Mouse (Mus musculus) bone marrow, adult 2 months (tissue): ENCODE measurements at regions not wholly inside any gene's neighbourhood (a gene's known extent, or its start where the extent isn't known, plus 50 kb on each side); places are given as distances from the start of the nearest gene placed in this dataset.

Experiments used
- H3K27ac ChIP-seq: fragments of 200-500 bp; 2 replicates; pipeline ENCODE4 v1.5.1; 2012; ENCODE audit warnings: low read depth, mild to moderate bottlenecking, control low read depth, inconsistent platforms, low read length; ENCODE audit not compliant: control insufficient read depth, poor library complexity, insufficient read depth
- H3K4me1 ChIP-seq: fragments of 200-500 bp; 2 replicates; pipeline ENCODE4 v1.6.1; 2011; ENCODE audit warnings: low read length; ENCODE audit not compliant: control insufficient read depth, insufficient read depth
- H3K4me3 ChIP-seq: fragments of 200-500 bp; replicated peaks from 2 replicates; pipeline ENCODE3; 2011; ENCODE audit warnings: mild to moderate bottlenecking, low read depth, low read length, control low read depth; ENCODE audit not compliant: control insufficient read depth
- CTCF ChIP-seq: fragments of 200-500 bp; IDR thresholded peaks from 2 replicates; pipeline ENCODE4 v1.5.1; 2011; ENCODE audit warnings: low read length, control low read depth; ENCODE audit not compliant: control insufficient read depth, insufficient read depth
- POLR2A ChIP-seq: fragments of 200-500 bp; IDR thresholded peaks from 2 replicates; pipeline ENCODE4 v1.6.1; 2011; ENCODE audit warnings: low read depth, mild to moderate bottlenecking, control low read depth, low read length, borderline replicate concordance; ENCODE audit not compliant: control insufficient read depth
- WGBS: fragments of 180-500 bp; shearing (Covaris S2); methylation state at CpG from one replicate; pipeline ENCODE4 v1.1.7; 2018; 5-methylcytosine and 5-hydroxymethylcytosine counted together

DNA sequence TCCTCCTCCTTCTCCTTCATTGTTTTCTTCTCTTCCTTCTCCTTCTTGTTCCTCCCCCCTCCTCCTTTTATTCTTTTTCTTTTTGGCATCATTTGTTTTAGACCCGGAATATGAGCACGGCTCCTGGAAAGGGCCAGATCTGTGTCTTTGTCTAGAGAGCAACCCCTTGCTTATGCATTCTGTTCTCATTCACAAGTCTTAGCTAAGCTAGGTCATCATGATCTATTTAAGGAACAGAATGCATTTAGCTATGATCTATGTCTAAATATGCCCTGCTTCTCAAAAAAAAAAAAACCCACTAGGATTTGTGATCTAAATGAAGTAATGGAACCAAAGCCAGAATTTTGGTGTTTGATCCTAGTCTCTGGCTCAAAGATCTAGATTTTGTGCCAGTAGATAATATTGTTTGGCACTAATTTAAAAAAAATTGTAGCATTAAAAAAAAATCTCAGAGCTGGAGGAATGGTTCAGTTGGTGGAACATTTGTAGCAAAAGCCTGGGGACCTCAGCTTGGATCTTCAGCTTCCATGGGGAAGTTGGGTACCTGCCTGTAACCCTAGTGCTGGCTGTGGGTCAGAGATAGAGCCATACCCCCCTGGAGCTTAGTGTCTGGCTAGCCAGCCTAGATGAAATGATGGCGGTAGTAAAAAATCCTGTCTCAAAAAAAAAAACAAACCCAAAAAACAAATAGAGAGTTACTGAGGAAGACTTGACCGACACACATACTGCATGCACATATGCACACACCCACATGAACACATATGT, 100.5 kb upstream of the Got2 start:
- no peak overlapping the region for H3K27ac ChIP-seq
- TF ChIP-seq POLR2A = no peak
- no peak for TF ChIP-seq CTCF
- no peak overlapping the region for H3K4me3 ChIP-seq
- WGBS = 86% methylated on average over 4 of the region's 4 CpGs
- H3K4me1 ChIP-seq = no peaks in the 10 kb centered on the region

DNA sequence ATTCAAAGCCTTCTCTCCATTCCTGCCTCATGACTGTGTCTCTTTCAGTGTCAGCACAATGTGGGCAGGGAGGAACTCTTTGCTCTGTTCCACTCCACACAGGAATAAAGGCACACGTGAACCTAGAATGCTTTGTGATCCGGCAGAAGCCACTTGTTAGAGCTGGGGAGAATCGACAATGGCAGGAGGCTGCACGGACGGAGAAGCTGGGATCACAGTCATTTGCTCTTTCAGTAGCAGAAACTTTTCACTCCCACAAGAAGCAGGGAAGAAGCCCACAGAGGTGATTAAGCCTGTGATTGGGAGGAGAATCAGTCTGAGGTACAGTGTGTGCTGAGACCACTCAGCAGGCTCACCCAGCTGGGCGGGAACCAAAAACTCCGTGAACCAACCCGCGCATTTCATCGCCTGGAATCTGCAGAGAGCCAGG, 98.7 kb upstream of the Got2 start:
- TF ChIP-seq POLR2A = no peak
- TF ChIP-seq CTCF = no peak
- Histone ChIP-seq H3K27ac (no peak overlapping the region), H3K4me1 (no peaks in the 10 kb centered on the region), H3K4me3 (no peak overlapping the region)
- 40% methylated on average over 10 of the region's 10 CpGs for WGBS

DNA sequence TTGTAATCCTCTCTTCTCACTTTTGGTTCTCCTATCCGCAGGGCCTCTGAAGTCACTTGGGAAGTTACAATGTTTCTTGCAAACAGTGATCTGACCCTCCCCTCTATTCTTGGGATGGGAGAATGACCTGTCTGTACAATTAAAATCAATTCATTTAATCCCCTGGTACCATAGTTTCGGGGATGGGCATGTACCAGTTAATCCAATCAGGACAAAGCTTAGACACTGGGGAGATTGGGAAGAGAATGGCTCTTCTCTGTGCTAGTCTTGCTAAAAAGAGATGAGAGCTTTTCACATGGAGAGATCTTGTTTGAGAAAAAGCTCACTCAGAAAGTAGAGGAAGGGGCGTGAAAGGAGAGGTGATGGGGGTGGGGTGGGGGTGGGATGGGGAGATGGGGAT, 98.1 kb upstream of the Got2 start:
- H3K4me3 ChIP-seq = no peak overlapping the region
- no peaks in the 10 kb centered on the region for H3K4me1 ChIP-seq
- H3K27ac ChIP-seq = no peak overlapping the region
- TF ChIP-seq CTCF (no peak), POLR2A (no peak)
- WGBS = 69% methylated on average over 3 of the region's 3 CpGs

DNA sequence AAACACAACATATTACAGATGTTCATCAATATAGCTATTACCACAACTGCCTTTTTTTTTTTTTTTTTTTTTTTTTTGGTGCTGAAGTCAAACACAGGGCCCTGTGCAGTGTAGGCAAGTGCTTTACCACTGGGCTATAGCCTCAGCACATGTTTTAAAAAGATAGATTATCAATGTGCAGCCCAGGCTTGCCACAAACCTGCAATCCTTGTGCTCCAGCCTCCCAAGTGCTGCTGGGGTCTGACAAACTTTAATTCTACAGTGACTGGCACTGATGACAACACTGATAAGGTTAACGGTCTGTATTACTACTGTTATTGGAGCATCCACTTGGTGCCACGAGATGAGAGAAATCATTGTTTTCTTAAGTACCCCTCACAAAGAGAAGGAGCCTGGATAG, 95.3 kb upstream of the Got2 start:
- WGBS = 58% methylated on average over 2 of the region's 2 CpGs
- H3K4me3 ChIP-seq = no peak overlapping the region
- H3K4me1 ChIP-seq = no peaks in the 10 kb centered on the region
- TF ChIP-seq CTCF = no peak
- TF ChIP-seq POLR2A = no peak
- H3K27ac ChIP-seq = no peak overlapping the region

DNA sequence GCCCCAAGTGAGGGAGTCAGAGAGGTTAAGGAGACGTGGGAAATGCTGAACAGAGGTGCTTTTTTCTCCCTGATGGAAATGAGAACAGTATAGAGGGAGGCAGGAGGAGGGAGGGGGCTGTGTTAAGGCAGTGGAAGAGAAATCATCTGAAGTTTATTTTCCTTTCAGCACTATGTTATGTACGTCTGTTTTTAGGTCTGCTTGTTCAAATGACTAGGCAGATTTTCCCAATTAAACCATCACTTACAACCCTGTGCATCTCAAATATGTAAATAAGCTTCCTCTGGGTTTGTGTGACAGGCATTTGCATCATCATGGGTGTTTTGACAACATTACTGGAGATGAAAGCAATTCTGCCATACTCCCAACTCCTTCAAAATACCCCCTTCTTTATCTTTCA, 92.1 kb upstream of the Got2 start:
- Histone ChIP-seq H3K4me3 (no peak overlapping the region), H3K4me1 (no peaks in the 10 kb centered on the region), H3K27ac (no peak overlapping the region)
- no peak for TF ChIP-seq POLR2A
- no peak for TF ChIP-seq CTCF
- WGBS = 32% methylated on average over 2 of the region's 2 CpGs

DNA sequence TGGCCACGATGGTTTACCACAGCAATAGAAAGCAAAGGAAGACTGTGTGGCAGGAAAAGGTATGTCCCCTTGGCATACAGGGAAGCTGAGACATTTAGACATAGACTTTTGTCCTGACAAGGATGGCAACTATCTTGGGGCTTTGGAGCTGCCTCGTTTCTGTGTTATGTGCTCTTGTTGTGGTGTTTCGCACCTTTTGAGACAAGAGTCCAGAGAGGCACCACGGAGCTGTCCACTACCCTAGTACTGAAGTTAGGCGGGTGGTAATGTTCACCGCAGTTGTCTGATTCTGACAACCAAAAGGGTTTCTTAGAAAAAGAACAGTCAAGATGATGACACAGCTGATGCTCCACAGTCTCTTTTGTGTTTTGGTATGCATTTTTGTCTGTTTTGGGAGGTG, 90.9 kb upstream of the Got2 start:
- H3K4me3 ChIP-seq = no peak overlapping the region
- TF ChIP-seq CTCF (no peak), POLR2A (no peak)
- H3K27ac ChIP-seq = no peak overlapping the region
- 46% methylated on average over 6 of the region's 6 CpGs for WGBS
- H3K4me1 ChIP-seq = no peaks in the 10 kb centered on the region

DNA sequence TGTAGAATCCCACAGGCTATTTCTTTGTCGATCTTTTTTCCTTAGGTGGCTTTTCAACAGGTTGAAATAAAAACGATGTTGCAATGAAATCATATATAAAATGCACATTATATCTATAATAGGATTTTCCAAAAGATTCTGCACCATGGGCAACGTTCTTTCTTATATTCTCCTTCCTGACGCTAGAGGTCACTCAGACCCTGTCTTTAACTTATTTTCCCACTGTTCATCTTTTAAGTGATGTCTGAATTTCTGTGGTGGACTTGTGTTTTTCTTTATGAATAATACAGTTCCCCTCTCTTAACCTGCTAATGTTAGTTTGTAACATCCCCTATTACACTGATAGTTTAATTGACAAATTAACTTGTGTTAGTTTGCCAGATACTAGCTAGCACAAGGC, 86.5 kb upstream of the Got2 start:
- WGBS = 26% methylated on average over 4 of the region's 4 CpGs
- TF ChIP-seq POLR2A = no peak
- no peak for TF ChIP-seq CTCF
- no peak overlapping the region for H3K4me3 ChIP-seq

DNA sequence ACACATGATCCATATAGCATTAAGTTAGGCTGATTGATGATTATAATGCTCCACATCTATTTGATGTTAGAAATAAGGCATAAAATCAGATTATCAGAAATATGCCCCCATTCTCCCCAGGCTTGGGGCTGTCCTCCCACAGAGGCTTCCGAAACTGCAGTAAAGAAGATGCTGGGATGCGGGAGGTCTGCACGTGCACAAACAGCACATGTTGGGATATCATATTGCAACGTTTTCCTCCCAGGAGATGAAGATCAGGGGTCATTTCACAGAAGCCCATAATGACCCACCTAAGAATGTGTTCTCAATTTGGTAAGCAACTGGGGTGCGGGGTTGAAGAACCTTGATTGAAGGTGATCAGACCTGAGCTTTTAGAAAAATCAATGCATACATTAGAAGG, 85.9 kb upstream of the Got2 start:
- TF ChIP-seq POLR2A (no peak), CTCF (no peak)
- WGBS = 66% methylated on average over 5 of the region's 5 CpGs
- H3K4me1 ChIP-seq = no peaks in the 10 kb centered on the region
- no peak overlapping the region for H3K27ac ChIP-seq
- H3K4me3 ChIP-seq = no peak overlapping the region

More for the DNA sequence above, 86.5 kb upstream of the Got2 start:
- Histone ChIP-seq H3K27ac (no peak overlapping the region), H3K4me1 (no peaks in the 10 kb centered on the region)

DNA sequence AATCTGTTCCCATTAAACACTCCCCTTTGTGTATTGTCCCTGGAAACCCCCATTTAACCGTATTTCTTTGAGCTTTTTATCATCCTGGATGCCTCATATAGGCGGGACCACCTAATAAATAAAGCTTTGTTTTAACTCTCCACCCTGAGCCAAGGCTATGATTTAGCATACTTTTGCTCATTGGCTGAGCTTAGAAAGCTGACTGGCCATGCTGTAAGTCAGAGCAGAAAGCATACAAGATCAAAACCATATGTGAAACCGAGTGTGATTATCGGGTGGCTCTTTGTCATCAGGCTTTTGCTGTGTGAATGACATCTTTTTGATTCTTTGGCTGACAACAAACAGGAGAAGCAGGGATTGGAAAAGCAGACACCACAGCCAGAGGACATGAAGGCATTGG, 85.2 kb upstream of the Got2 start:
- Histone ChIP-seq H3K27ac (no peak overlapping the region), H3K4me1 (no peaks in the 10 kb centered on the region), H3K4me3 (no peak overlapping the region)
- TF ChIP-seq CTCF = no peak
- TF ChIP-seq POLR2A = no peak
- WGBS = 53% methylated on average over 4 of the region's 4 CpGs
